Mouse (Mus musculus): ENCODE measurements at regions not wholly inside any gene's neighbourhood (a gene's known extent, or its start where the extent isn't known, plus 50 kb on each side); places are given as distances from the start of the nearest gene placed in this dataset.

GRCm38 (mm10) chr3:151931096-151931495, 93.7 kb upstream of the Ptgfr start:
- DNase-seq (ENCODE audit: low spot score), result no peak

GRCm38 (mm10) chr3:151914010-151914513, 76.6 kb upstream of the Ptgfr start:
- DNase-seq (ENCODE audit: low spot score), result peak; percentile 7

- peak; percentile 22 for DNase-seq (ENCODE audit: low spot score)
Observed at GRCm38 (mm10) chr3:151912292-151912691, 74.9 kb upstream of the Ptgfr start.

- no peak for DNase-seq (ENCODE audit: low spot score)
Observed at GRCm38 (mm10) chr3:151910851-151911250, 73.4 kb upstream of the Ptgfr start.

GRCm38 (mm10) chr3:151909344-151909743, 71.9 kb upstream of the Ptgfr start:
- no peak for DNase-seq (ENCODE audit: low spot score)

GRCm38 (mm10) chr3:151908886-151909285, 71.5 kb upstream of the Ptgfr start:
- DNase-seq (ENCODE audit: low spot score), result no peak

- DNase-seq (ENCODE audit: low spot score), result no peak
Observed at GRCm38 (mm10) chr3:151905775-151906174, 68.3 kb upstream of the Ptgfr start.

GRCm38 (mm10) chr3:151903169-151903568, 65.7 kb upstream of the Ptgfr start:
- DNase-seq (ENCODE audit: low spot score), result no peak

GRCm38 (mm10) chr3:151902216-151902827, 64.9 kb upstream of the Ptgfr start:
- no peak for DNase-seq (ENCODE audit: low spot score)

GRCm38 (mm10) chr3:151899676-151900075, 62.2 kb upstream of the Ptgfr start:
- DNase-seq (ENCODE audit: low spot score), result no peak

- no peak for DNase-seq (ENCODE audit: low spot score)
Observed at GRCm38 (mm10) chr3:151899094-151899493, 61.7 kb upstream of the Ptgfr start.

GRCm38 (mm10) chr3:151896320-151896719, 58.9 kb upstream of the Ptgfr start:
- no peak for DNase-seq (ENCODE audit: low spot score)

- DNase-seq (ENCODE audit: low spot score), result no peak
Observed at GRCm38 (mm10) chr3:151894712-151895111, 57.3 kb upstream of the Ptgfr start.

GRCm38 (mm10) chr3:151893421-151894235, 56.2 kb upstream of the Ptgfr start:
- DNase-seq (ENCODE audit: low spot score), result no peak

GRCm38 (mm10) chr3:151891760-151892253, 54.4 kb upstream of the Ptgfr start:
- DNase-seq (ENCODE audit: low spot score), result peak; percentile 42

- no peak for DNase-seq (ENCODE audit: low spot score)
Observed at GRCm38 (mm10) chr3:151891336-151891735, 53.9 kb upstream of the Ptgfr start.

GRCm38 (mm10) chr3:151889738-151890137, 52.3 kb upstream of the Ptgfr start:
- no peak for DNase-seq (ENCODE audit: low spot score)

Measured in testis, postnatal 14 days (tissue).